In genomic region chr9:71092038-71092437, GRCm38 (mm10) we compare ENCODE assay signal across 9 mouse cellular contexts.
DNase-seq lines count a peak whose midpoint lies in the region; ATAC-seq lines count a peak whose summit lies in the region.
"Had no signal": no experiment of that assay in that cellular context is flagged by ENCODE, and none has a peak within 500 bp of the region (broad histone marks: within the 10 kb centered on the region; RNA-seq: fewer than 3 reads in every experiment).

No protein-coding gene starts in this region.

- H3K4me1 ChIP-seq in hindbrain, embryonic 10.5 days (replicated peaks) = no peaks in the 10 kb centered on the region
- no peaks in the 10 kb centered on the region for H3K4me1 ChIP-seq in hindbrain, embryonic 12.5 days
- H3K4me1 ChIP-seq in neural tube, embryonic 11.5 days (ENCODE audit: control insufficient read depth, insufficient read depth, low read length) = no peaks in the 10 kb centered on the region
- H3K4me1 ChIP-seq: lung, embryonic 15.5 days had no signal

- H3K4me2 ChIP-seq in hindbrain, embryonic 12.5 days (replicated peaks) = no peak overlapping the region
- H3K4me2 ChIP-seq in neural tube, embryonic 11.5 days (ENCODE audit: low read depth) = no peak overlapping the region
- H3K4me2 ChIP-seq: lung, embryonic 15.5 days had no signal

- H3K9ac ChIP-seq in hindbrain, embryonic 12.5 days = no peak overlapping the region
- no peak overlapping the region for H3K9ac ChIP-seq in neural tube, embryonic 11.5 days (ENCODE audit: low read length)
- H3K9ac ChIP-seq: lung, embryonic 15.5 days had no signal

- no peak for ATAC-seq in hindbrain, embryonic 12.5 days (ENCODE audit: low FRiP score)
- peak; percentile 81 for ATAC-seq in common myeloid progenitor, adult 5-6 weeks (replicated peaks; ENCODE audit: low read depth, poor library complexity, severe bottlenecking)
- ATAC-seq in neural tube, embryonic 11.5 days (ENCODE audit: insufficient read depth, low FRiP score, low TSS enrichment) = no peak
- no peak for ATAC-seq in activated CD4-positive, CD25-positive, alpha-beta regulatory T cell, adult 4 months

- 72% methylated on average over 5 of the region's 5 CpGs for WGBS in hindbrain, embryonic 10.5 days
- 74% methylated on average over 5 of the region's 5 CpGs for WGBS in hindbrain, embryonic 12.5 days
- 77% methylated on average over 5 of the region's 5 CpGs for WGBS in neural tube, embryonic 11.5 days

- H3K4me3 ChIP-seq in hindbrain, embryonic 10.5 days = no peak overlapping the region
- no peak overlapping the region for H3K4me3 ChIP-seq in hindbrain, embryonic 12.5 days
- no peak overlapping the region for H3K4me3 ChIP-seq in neural tube, embryonic 11.5 days (ENCODE audit: low read depth, low read length)
- H3K4me3 ChIP-seq: lung, embryonic 15.5 days had no signal

- no peaks in the 10 kb centered on the region for H3K9me3 ChIP-seq in hindbrain, embryonic 10.5 days
- H3K9me3 ChIP-seq in hindbrain, embryonic 12.5 days (replicated peaks) = no peaks in the 10 kb centered on the region
- no peaks in the 10 kb centered on the region for H3K9me3 ChIP-seq in neural tube, embryonic 11.5 days (ENCODE audit: control insufficient read depth, low read length)
- H3K9me3 ChIP-seq: lung, embryonic 15.5 days had no signal

- H3K27me3 ChIP-seq in hindbrain, embryonic 10.5 days (ENCODE audit: insufficient read depth, poor library complexity, severe bottlenecking) = no peaks in the 10 kb centered on the region
- H3K27me3 ChIP-seq in hindbrain, embryonic 12.5 days = no peaks in the 10 kb centered on the region
- no peaks in the 10 kb centered on the region for H3K27me3 ChIP-seq in neural tube, embryonic 11.5 days (ENCODE audit: control insufficient read depth, insufficient read depth, low read length)
- H3K27me3 ChIP-seq: lung, embryonic 15.5 days had no signal

- peak; percentile 39 for DNase-seq in hindbrain, embryonic 10.5 days (ENCODE audit: low spot score)
- peak; percentile 75 to 76 for DNase-seq in B cell, adult 2 months
- peak; percentile 62 for DNase-seq in NIH3T3 (ENCODE audit: low read depth)
- peak; percentile 34 to 59 for DNase-seq in kidney, postnatal 36 days
- peak; percentile 45 for DNase-seq in neural tube, embryonic 11.5 days (ENCODE audit: low spot score)

- no peak overlapping the region for H3K27ac ChIP-seq in hindbrain, embryonic 10.5 days
- no peak overlapping the region for H3K27ac ChIP-seq in hindbrain, embryonic 12.5 days
- no peak overlapping the region for H3K27ac ChIP-seq in neural tube, embryonic 11.5 days (ENCODE audit: low read depth, low read length)
- H3K27ac ChIP-seq: lung, embryonic 15.5 days had no signal

- no peaks in the 10 kb centered on the region for H3K36me3 ChIP-seq in hindbrain, embryonic 10.5 days
- H3K36me3 ChIP-seq in hindbrain, embryonic 12.5 days = no peaks in the 10 kb centered on the region
- H3K36me3 ChIP-seq in neural tube, embryonic 11.5 days (ENCODE audit: control insufficient read depth, insufficient read depth, low read length) = no peaks in the 10 kb centered on the region
- H3K36me3 ChIP-seq: lung, embryonic 15.5 days had no signal
